Mouse (Mus musculus) hindbrain, embryonic 11.5 days (tissue): ENCODE results near the gene Gm21961. TPM values are rescaled to one million over a fixed set of nuclear protein-coding genes. Genes with fewer than 3 reads are reported as not detected.
A peak's percentile ranks its signal among the peaks of the same experiment; 100 is the strongest.
"Not testable (repeated sequence)": the region's sequence is repeated elsewhere in the genome, so short reads cannot be mapped to it uniquely, and the experiment has no call there.

Source experiments
- ATAC-seq: fragments of 200-750 bp; cut with Nextera tagmentation; 2 replicates; pipeline ENCODE4 v1.8.0; 2017; ENCODE audit warnings: mild to moderate bottlenecking, moderate TSS enrichment, moderate library complexity; ENCODE audit not compliant: low FRiP score
- DNase-seq: peaks from one replicate; pipeline ENCODE4 v3.0.0-alpha.2; 2015; ENCODE audit warnings: low spot score
- H3K27ac ChIP-seq: fragments of 300-500 bp; sonication (generic); 2 replicates; pipeline ENCODE4 v1.5.1; 2014; ENCODE audit warnings: mild to moderate bottlenecking, low read depth, low read length
- H3K27me3 ChIP-seq: fragments of 300-500 bp; sonication (generic); 2 replicates; pipeline ENCODE4 v1.6.1; 2014; ENCODE audit warnings: mild to moderate bottlenecking, low read length, moderate library complexity, mixed read lengths; ENCODE audit not compliant: control insufficient read depth, insufficient read depth
- H3K36me3 ChIP-seq: fragments of 300-500 bp; sonication (generic); 2 replicates; pipeline ENCODE4 v1.6.1; 2014; ENCODE audit warnings: mild to moderate bottlenecking, low read length, moderate library complexity, mixed read lengths; ENCODE audit not compliant: control insufficient read depth, insufficient read depth
- H3K4me1 ChIP-seq: fragments of 300-500 bp; sonication (generic); replicated peaks from 2 replicates; pipeline ENCODE4 v1.6.1; 2014; ENCODE audit warnings: low read length, mixed read lengths; ENCODE audit not compliant: control insufficient read depth, insufficient read depth
- H3K4me2 ChIP-seq: fragments of 300-500 bp; sonication (generic); replicated peaks from 2 replicates; pipeline ENCODE4 v1.6.1; 2014; ENCODE audit warnings: mild to moderate bottlenecking, low read depth, low read length
- H3K4me3 ChIP-seq: fragments of 300-500 bp; sonication (generic); 2 replicates; pipeline ENCODE4 v1.5.1; 2014; ENCODE audit warnings: low read depth, low read length
- H3K9ac ChIP-seq: fragments of 300-500 bp; sonication (generic); 2 replicates; pipeline ENCODE4 v1.6.1; 2014; ENCODE audit warnings: low read depth, low read length
- H3K9me3 ChIP-seq: fragments of 300-500 bp; sonication (generic); 2 replicates; pipeline ENCODE4 v1.6.1; 2016; ENCODE audit warnings: low read length; ENCODE audit not compliant: control insufficient read depth
- WGBS: fragments of 180-500 bp; shearing (Covaris S2); extraction: QIAGEN DNeasy Blood & Tissue Kit; methylation state at CpG from one replicate; pipeline ENCODE4 v1.1.7; 2014; 5-methylcytosine and 5-hydroxymethylcytosine counted together
- polyA plus RNA-seq: library from polyadenylated mRNA; unstranded; fragments of >200 nt; fragmentation: Nextera tagmentation; extraction: Ambion mirVana; gene quantifications from 2 replicates; pipeline ENCODE4 v1.2.1, GENCODE M21; 2014

Gene Gm21961
- polyA plus RNA-seq: not detected in 2 replicates

- ATAC-seq: no peak
- Histone ChIP-seq H3K9ac (no peak within 1 kb of the TSS), H3K36me3 (no peaks in the 10 kb centered on the region), H3K4me1 (no peaks in the 10 kb centered on the region), H3K4me2 (no peak within 1 kb of the TSS), H3K27me3 (no peaks in the 10 kb centered on the region), H3K9me3 (no peaks in the 10 kb centered on the region), H3K27ac (no peak within 1 kb of the TSS), H3K4me3 (no peak within 1 kb of the TSS)
- DNase-seq: no peak
- 94% methylated on average over 5 of the region's 5 CpGs for WGBS
Measured at GRCm38 (mm10) chr15:65014804-65015203, at the start of gene Gm21961. TSS of gene Gm21961 (minus strand) at chr15:65014904.

GRCm38 (mm10) chr15:65041999-65042398 lies 27.3 kb upstream of the Gm21961 start:
- H3K36me3 ChIP-seq: no peaks in the 10 kb centered on the region
- no peaks in the 10 kb centered on the region for H3K4me1 ChIP-seq
- H3K9ac ChIP-seq: no peak overlapping the region
- no peak overlapping the region for H3K4me3 ChIP-seq
- WGBS: 35% methylated on average over 4 of the region's 4 CpGs
- no peak overlapping the region for H3K4me2 ChIP-seq
- peak; percentile 43; the same call in 1 of the 2 replicates for ATAC-seq
- no peaks in the 10 kb centered on the region for H3K27me3 ChIP-seq
- no peak overlapping the region for H3K27ac ChIP-seq
- DNase-seq: peak; percentile 8
- no peaks in the 10 kb centered on the region for H3K9me3 ChIP-seq

- not testable (repeated sequence) for H3K9ac ChIP-seq, H3K4me1 ChIP-seq, ATAC-seq, H3K27ac ChIP-seq, H3K4me2 ChIP-seq, H3K27me3 ChIP-seq, H3K4me3 ChIP-seq, H3K9me3 ChIP-seq, H3K36me3 ChIP-seq, DNase-seq
Measured at GRCm38 (mm10) chr15:65039216-65039615, 24.5 kb upstream of the Gm21961 start.

GRCm38 (mm10) chr15:65017971-65018370 lies 3.3 kb upstream of the Gm21961 start:
- no peak overlapping the region for H3K9ac ChIP-seq
- no peaks in the 10 kb centered on the region for H3K36me3 ChIP-seq
- H3K4me1 ChIP-seq: no peaks in the 10 kb centered on the region
- H3K27me3 ChIP-seq: no peaks in the 10 kb centered on the region
- no peak overlapping the region for H3K27ac ChIP-seq
- no peak overlapping the region for H3K4me3 ChIP-seq
- DNase-seq: no peak
- H3K9me3 ChIP-seq: no peaks in the 10 kb centered on the region
- WGBS: 89% methylated on average over 1 of the region's 1 CpGs
- no peak overlapping the region for H3K4me2 ChIP-seq
- ATAC-seq: no peak

- DNase-seq: no peak
- Histone ChIP-seq H3K4me1 (no peaks in the 10 kb centered on the region), H3K4me3 (no peak overlapping the region), H3K9me3 (no peaks in the 10 kb centered on the region), H3K36me3 (no peaks in the 10 kb centered on the region), H3K9ac (no peak overlapping the region), H3K4me2 (no peak overlapping the region), H3K27me3 (no peaks in the 10 kb centered on the region), H3K27ac (no peak overlapping the region)
- ATAC-seq: no peak
Measured at GRCm38 (mm10) chr15:65006177-65006576, 8.5 kb downstream of the Gm21961 start.

- no peak overlapping the region for H3K4me3 ChIP-seq
- 81% methylated on average over 4 of the region's 4 CpGs for WGBS
- no peak overlapping the region for H3K9ac ChIP-seq
- H3K36me3 ChIP-seq: no peaks in the 10 kb centered on the region
- DNase-seq: no peak
- H3K9me3 ChIP-seq: no peaks in the 10 kb centered on the region
- no peaks in the 10 kb centered on the region for H3K27me3 ChIP-seq
- H3K27ac ChIP-seq: no peak overlapping the region
- H3K4me2 ChIP-seq: no peak overlapping the region
- H3K4me1 ChIP-seq: no peaks in the 10 kb centered on the region
- no peak for ATAC-seq
Measured at GRCm38 (mm10) chr15:64994498-64994897, 20.2 kb downstream of the Gm21961 start.

GRCm38 (mm10) chr15:64979976-64980375 lies 34.7 kb downstream of the Gm21961 start:
- Histone ChIP-seq H3K27ac (no peak overlapping the region), H3K4me3 (no peak overlapping the region), H3K36me3 (no peaks in the 10 kb centered on the region), H3K9me3 (no peaks in the 10 kb centered on the region), H3K4me1 (no peaks in the 10 kb centered on the region), H3K27me3 (no peaks in the 10 kb centered on the region), H3K9ac (no peak overlapping the region), H3K4me2 (no peak overlapping the region)
- DNase-seq (no peak), ATAC-seq (no peak)
- 74% methylated on average over 2 of the region's 2 CpGs for WGBS

- DNase-seq (no peak), ATAC-seq (no peak)
- Histone ChIP-seq H3K27me3 (no peaks in the 10 kb centered on the region), H3K4me2 (no peak overlapping the region), H3K9me3 (no peaks in the 10 kb centered on the region), H3K27ac (no peak overlapping the region), H3K4me1 (no peaks in the 10 kb centered on the region), H3K4me3 (no peak overlapping the region), H3K36me3 (no peaks in the 10 kb centered on the region), H3K9ac (no peak overlapping the region)
- 92% methylated on average over 7 of the region's 7 CpGs for WGBS
Measured at GRCm38 (mm10) chr15:64976044-64976805, 38.5 kb downstream of the Gm21961 start.
